Mouse (Mus musculus) fibroblast of lung, adult 2 months (primary cell): ENCODE results near the gene Gm20388.

Source experiments
- DNase-seq: peaks from one replicate; pipeline ENCODE4 v3.0.0-alpha.2; 2011; ENCODE audit warnings: low read depth

The Gm20388 gene

DNA sequence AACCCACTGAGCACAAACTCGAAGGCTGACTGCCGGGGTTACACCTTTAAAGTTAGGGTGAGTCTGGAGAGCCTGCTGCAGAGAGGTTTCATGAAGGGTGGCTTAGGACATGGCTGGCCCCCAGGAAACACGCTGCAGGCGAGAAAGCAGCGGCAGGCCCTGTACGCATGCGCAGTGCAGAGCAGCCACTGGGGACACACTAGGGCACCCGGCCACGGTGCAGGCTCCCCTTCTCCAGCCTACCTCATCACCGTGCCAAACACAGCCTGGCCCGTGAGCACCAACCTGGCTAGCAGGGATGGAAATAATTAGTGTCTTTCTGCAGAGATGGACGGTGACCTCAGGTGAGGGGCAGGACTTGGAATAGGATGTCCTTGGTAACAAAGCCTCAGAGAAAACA lies 2175.4 kb downstream of the Gm20388 start:
- no peak for DNase-seq

GRCm38 (mm10) chr8:122088631-122089030 lies 2178.0 kb downstream of the Gm20388 start:
- DNase-seq, result no peak

- no peak for DNase-seq
Observed at GRCm38 (mm10) chr8:122089186-122089700, 2178.6 kb downstream of the Gm20388 start.

GRCm38 (mm10) chr8:122092476-122092875 lies 2181.8 kb downstream of the Gm20388 start:
- no peak for DNase-seq

GRCm38 (mm10) chr8:122098766-122099165 lies 2188.1 kb downstream of the Gm20388 start:
- no peak for DNase-seq

DNA sequence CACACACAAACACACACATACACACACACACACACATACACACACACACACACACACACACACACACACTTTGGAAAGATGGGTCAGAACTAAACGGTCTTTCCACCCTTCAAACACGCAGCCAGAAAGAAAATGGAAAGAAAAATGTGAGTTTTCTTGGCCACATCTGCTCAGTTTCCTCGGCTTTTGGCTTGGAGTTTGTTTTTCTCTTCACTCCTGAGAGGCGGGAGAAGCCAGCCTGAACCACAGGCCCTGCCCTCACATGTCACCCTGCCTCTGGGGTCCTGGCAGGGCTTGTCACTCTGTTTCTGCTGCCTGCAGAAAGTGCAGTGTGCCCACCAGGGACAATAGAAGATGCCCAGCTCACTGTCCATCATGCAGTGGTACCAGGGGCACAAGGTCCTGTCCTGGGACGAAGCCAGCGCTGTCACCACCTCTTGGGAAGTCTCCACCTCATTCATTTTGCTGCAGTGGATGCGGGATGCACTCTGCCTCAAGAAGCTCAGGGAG lies 2189.1 kb downstream of the Gm20388 start:
- DNase-seq, result peak; percentile 52

- peak; percentile 72 for DNase-seq
Observed at GRCm38 (mm10) chr8:122101816-122102215, 2191.2 kb downstream of the Gm20388 start.

GRCm38 (mm10) chr8:122102286-122102685 lies 2191.6 kb downstream of the Gm20388 start:
- DNase-seq, result peak; percentile 80

DNA sequence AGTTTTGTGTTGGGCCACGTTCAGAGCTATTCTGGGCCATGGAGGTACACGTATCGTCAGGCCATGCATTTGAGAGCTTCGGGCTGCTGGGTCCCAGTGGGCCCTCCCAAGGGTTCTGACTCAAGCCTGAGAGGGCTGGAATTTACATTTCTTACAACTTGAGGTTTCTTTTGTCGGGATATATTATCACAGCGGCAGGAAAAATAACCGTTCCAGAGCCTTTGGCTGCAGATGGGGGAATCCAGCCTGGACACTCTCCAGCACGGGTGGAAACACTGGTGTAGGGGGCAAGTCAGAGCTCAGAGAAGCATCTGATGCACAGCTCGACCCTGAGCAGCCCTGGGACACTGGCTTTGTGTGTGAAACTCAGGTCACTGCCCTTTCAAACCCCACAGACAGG lies 2192.6 kb downstream of the Gm20388 start:
- peak; percentile 61 for DNase-seq

DNA sequence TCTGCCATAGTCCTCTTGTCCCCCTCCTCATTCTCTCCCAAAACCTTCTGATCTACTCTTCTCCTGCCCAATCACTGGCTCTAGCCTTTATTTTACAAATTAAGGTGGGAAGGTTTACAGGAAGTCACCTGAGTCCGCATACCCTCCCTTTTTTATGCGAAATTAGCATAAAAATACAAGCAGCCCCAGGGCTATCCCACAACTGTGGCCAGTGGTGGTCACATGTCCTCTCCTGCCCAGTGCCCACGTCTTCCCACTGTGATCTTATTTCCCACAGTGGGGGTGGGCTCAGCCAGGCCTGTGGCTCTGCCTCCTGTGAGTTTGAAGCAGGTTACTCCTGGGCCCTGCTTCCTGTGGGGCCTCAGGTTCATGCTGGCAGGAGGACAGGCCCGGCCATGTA lies 2194.0 kb downstream of the Gm20388 start:
- no peak for DNase-seq

DNA sequence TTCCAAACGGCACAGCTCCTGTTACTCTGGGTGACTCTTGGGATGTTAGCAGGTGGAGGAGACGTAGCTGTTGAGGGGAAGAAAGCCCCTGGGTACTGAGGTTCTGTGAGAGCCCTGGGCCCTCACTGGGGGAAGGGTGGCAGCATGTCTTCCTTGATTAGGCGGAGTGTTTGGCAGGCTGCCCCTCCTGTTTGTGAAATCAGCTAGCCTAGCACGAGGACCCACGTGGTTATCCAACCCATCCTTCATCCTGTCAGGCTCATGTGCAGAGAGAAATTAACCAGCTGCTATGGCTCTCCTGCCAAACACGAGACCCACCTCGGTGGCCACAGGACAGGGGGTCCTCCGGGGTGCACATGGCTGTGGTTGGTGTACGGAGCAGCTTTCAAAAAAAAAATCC lies 2195.6 kb downstream of the Gm20388 start:
- no peak for DNase-seq

- peak; percentile 72 for DNase-seq
Observed at GRCm38 (mm10) chr8:122110240-122110866, 2199.7 kb downstream of the Gm20388 start.

- DNase-seq, result peak; percentile 67
Observed at GRCm38 (mm10) chr8:122110867-122111253, 2200.2 kb downstream of the Gm20388 start.

- DNase-seq, result no peak
Observed at GRCm38 (mm10) chr8:122111745-122112144, 2201.1 kb downstream of the Gm20388 start.

DNA sequence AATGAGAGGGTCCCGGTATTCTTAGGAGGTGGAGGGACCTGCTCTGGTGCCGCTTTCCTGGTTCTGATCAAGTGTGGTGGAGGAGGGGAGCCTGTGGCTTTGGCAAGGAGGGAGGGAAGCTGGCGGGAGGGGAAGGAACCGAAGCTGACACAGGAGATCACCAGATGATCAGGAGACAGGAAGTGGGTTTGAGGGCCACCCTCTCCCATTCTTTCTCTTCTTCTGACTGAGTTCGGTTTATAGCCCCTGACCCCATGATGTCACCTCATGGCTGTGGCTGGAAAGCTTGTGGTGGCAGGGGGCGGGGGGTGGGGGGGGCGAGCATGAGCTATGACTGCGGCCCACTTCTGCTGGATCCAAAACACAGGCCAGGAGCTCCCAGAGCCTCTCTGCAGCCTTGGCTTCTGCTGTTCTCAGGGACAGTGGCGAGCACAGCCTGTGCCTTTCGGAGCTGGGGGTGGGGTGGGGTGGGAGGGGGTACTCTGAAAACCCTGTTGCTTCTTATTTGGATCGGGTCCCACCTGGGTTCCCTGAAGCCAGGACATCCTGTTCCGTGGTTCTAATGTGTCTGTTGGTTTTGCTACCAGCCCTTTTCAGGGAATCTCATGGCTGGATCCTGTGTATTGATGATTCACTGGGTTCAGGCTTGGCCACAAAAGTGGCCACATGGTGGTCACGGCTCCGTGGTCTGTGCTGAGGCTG lies 2201.8 kb downstream of the Gm20388 start:
- peak; percentile 33 for DNase-seq

- DNase-seq, result no peak
Observed at GRCm38 (mm10) chr8:122114890-122115289, 2204.2 kb downstream of the Gm20388 start.

DNA sequence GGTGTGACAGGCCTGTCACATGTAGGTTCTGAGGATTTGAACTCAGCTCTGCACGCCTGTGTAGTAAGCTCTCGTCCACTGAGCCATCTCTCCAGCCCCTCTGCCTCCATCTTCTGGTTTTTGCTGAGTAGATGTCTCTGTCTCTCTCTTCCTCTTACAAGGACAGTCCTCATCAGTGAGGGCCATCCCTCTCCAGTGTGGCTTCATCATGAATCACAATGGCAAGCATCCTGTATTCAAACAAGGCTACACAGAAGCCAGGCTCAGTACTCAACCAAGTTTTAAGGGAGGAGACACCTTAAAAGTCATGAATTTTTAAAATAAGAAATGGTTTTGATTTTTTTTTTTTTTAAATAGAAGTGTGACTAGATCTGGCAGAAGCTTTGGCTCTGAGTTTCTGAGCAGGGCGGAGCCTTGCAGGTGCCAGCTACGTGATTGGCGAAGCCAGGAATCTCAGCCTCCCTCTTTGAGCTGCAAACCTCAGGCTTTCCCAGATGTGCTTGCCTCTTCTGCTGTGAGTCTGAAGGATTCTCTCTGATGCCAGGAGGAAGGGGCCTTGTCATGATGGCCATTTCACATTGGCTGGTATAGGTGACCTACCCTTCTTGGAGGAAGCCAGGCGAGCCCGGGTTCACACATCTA lies 2206.2 kb downstream of the Gm20388 start:
- DNase-seq, result no peak

DNA sequence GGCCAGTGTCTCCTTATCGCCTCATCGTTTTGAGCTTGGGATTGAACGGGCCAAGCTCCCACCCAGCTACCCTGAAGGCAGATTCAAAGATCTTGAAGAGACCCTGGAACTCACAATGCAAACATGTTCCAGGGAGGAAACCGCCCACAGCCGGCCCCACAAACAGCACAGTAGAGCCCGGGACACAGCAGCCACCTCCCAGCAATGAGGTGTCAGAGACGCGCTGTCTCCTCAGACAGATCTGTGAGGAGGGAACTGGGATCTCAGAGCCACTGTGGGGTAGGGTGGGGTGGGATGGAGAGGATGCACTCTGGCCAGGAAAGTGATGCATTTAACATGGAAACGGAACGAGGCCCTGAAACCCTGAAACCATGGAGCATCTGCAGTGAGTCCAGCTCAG lies 2207.5 kb downstream of the Gm20388 start:
- no peak for DNase-seq

- no peak for DNase-seq
Observed at GRCm38 (mm10) chr8:122118536-122118935, 2207.9 kb downstream of the Gm20388 start.

GRCm38 (mm10) chr8:122124326-122124725 lies 2213.7 kb downstream of the Gm20388 start:
- DNase-seq, result no peak

GRCm38 (mm10) chr8:122126659-122127058 lies 2216.0 kb downstream of the Gm20388 start:
- no peak for DNase-seq

GRCm38 (mm10) chr8:122134121-122134529 lies 2223.5 kb downstream of the Gm20388 start:
- no peak for DNase-seq

GRCm38 (mm10) chr8:122135494-122135893 lies 2224.9 kb downstream of the Gm20388 start:
- DNase-seq, result no peak
